Mouse (Mus musculus): ENCODE results near the gene Plpp4. TPM values are rescaled to one million over a fixed set of nuclear protein-coding genes. Genes with fewer than 3 reads are reported as not detected.

Gene Plpp4
- total RNA-seq, 2 experiments from 2014 or later = 0.43 TPM; not detected in 1

GRCm38 (mm10) chr7:129285186-129285868 is 28.5 kb downstream of the Plpp4 start:
- intact Hi-C loops (cut with DNase I; ENCODE audit: low total_unique reads) = no loop called here
- DNase-seq = no peak

GRCm38 (mm10) chr7:129293211-129293610 is 36.4 kb downstream of the Plpp4 start:
- no peak for DNase-seq
- intact Hi-C loops (cut with DNase I; ENCODE audit: low total_unique reads) = no loop called here

- intact Hi-C loops (cut with DNase I; ENCODE audit: low total_unique reads) = no loop called here
- no peak for DNase-seq
Measured at GRCm38 (mm10) chr7:129301622-129302021, 44.8 kb downstream of the Plpp4 start.

- DNase-seq = no peak
- intact Hi-C loops (cut with DNase I; ENCODE audit: low total_unique reads) = no loop called here
Measured at GRCm38 (mm10) chr7:129303356-129303755, 46.5 kb downstream of the Plpp4 start.

- peak; percentile 10 for DNase-seq
- intact Hi-C loops (cut with DNase I; ENCODE audit: low total_unique reads) = no loop called here
Measured at GRCm38 (mm10) chr7:129307042-129307825, 50.4 kb downstream of the Plpp4 start.

- intact Hi-C loops (cut with DNase I; ENCODE audit: low total_unique reads) = no loop called here
- DNase-seq = no peak
Measured at GRCm38 (mm10) chr7:129308661-129309060, 51.8 kb downstream of the Plpp4 start.

- no peak for DNase-seq
- intact Hi-C loops (cut with DNase I; ENCODE audit: low total_unique reads) = no loop called here
Measured at GRCm38 (mm10) chr7:129312521-129312920, 55.7 kb downstream of the Plpp4 start.

GRCm38 (mm10) chr7:129313969-129314368 is 57.1 kb downstream of the Plpp4 start:
- DNase-seq = no peak
- intact Hi-C loops (cut with DNase I; ENCODE audit: low total_unique reads) = no loop called here

GRCm38 (mm10) chr7:129340096-129340495 is 83.3 kb downstream of the Plpp4 start:
- DNase-seq = no peak
- intact Hi-C loops (cut with DNase I; ENCODE audit: low total_unique reads) = no loop called here

GRCm38 (mm10) chr7:129355561-129355960 is 98.7 kb downstream of the Plpp4 start:
- intact Hi-C loops (cut with DNase I; ENCODE audit: low total_unique reads) = no loop called here
- no peak for DNase-seq

- intact Hi-C loops (cut with DNase I; ENCODE audit: low total_unique reads) = no loop called here
Measured at GRCm38 (mm10) chr7:129375306-129375705, 118.5 kb downstream of the Plpp4 start.

GRCm38 (mm10) chr7:129385149-129385548 is 128.3 kb downstream of the Plpp4 start:
- intact Hi-C loops (cut with DNase I; ENCODE audit: low total_unique reads) = no loop called here
- no peak for DNase-seq

More at GRCm38 (mm10) chr7:129375306-129375705, 118.5 kb downstream of the Plpp4 start:
- no peak for DNase-seq

- DNase-seq = no peak
- intact Hi-C loops (cut with DNase I; ENCODE audit: low total_unique reads) = no loop called here
Measured at GRCm38 (mm10) chr7:129392835-129393489, 136.1 kb downstream of the Plpp4 start.

GRCm38 (mm10) chr7:129396561-129396960 is 139.7 kb downstream of the Plpp4 start:
- DNase-seq = no peak
- intact Hi-C loops (cut with DNase I; ENCODE audit: low total_unique reads) = no loop called here

- intact Hi-C loops (cut with DNase I; ENCODE audit: low total_unique reads) = no loop called here
- peak; percentile 10 for DNase-seq
Measured at GRCm38 (mm10) chr7:129399071-129399470, 142.2 kb downstream of the Plpp4 start.

- intact Hi-C loops (cut with DNase I; ENCODE audit: low total_unique reads) = no loop called here
- DNase-seq = no peak
Measured at GRCm38 (mm10) chr7:129402695-129403364, 146.0 kb downstream of the Plpp4 start.

- intact Hi-C loops (cut with DNase I; ENCODE audit: low total_unique reads) = no loop called here
- no peak for DNase-seq
Measured at GRCm38 (mm10) chr7:129406069-129406468, 149.2 kb downstream of the Plpp4 start.

- no peak for DNase-seq
- intact Hi-C loops (cut with DNase I; ENCODE audit: low total_unique reads) = no loop called here
Measured at GRCm38 (mm10) chr7:129412695-129413094, 155.9 kb downstream of the Plpp4 start.

GRCm38 (mm10) chr7:129415179-129415578 is 158.3 kb downstream of the Plpp4 start:
- intact Hi-C loops (cut with DNase I; ENCODE audit: low total_unique reads) = no loop called here
- no peak for DNase-seq

GRCm38 (mm10) chr7:129421181-129421580 is 164.3 kb downstream of the Plpp4 start:
- intact Hi-C loops (cut with DNase I; ENCODE audit: low total_unique reads) = no loop called here
- no peak for DNase-seq

Data from gastrocnemius, postnatal 14 days (tissue).